Mouse (Mus musculus): ENCODE measurements around the gene Cers2. TPM values are rescaled to one million over a fixed set of nuclear protein-coding genes. Genes with fewer than 3 reads are reported as not detected.

The Cers2 gene
- polyA plus RNA-seq, 1 experiment from 2014 or later = 154 TPM

DNA sequence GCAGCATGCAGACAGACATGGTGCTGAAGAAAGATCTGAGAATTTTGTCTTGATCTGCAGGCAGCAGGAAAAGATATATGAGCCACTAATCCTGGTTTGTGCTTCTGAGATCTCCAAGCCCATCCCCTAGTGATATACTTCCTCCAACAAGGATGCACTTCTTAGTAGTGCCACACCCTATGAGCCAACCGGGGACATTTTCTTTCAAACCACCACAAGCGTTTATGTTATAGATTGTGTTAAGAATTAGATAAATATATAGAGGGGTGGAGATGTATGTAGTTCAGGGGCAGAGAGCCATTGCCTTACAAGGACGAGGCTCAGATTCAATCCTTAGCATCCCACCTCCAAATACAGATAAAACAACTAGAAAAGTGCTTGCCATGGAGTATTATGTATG lies 4.1 kb upstream of the Cers2 start:
- Histone ChIP-seq H3K4me1 (peaks cover 9% of the 10 kb centered on the region), H3K36me3 (no peaks in the 10 kb centered on the region), H3K9me3 (no peaks in the 10 kb centered on the region), H3K4me3 (no peak overlapping the region), H3K9ac (no peak overlapping the region), H3K27me3 (no peaks in the 10 kb centered on the region), H3K4me2 (no peak overlapping the region), H3K27ac (no peak overlapping the region)
- WGBS = 68% methylated on average over 3 of the region's 3 CpGs
- no peak for ATAC-seq (ENCODE audit: insufficient number of reproducible peaks, low FRiP score, low TSS enrichment, low read depth)

DNA sequence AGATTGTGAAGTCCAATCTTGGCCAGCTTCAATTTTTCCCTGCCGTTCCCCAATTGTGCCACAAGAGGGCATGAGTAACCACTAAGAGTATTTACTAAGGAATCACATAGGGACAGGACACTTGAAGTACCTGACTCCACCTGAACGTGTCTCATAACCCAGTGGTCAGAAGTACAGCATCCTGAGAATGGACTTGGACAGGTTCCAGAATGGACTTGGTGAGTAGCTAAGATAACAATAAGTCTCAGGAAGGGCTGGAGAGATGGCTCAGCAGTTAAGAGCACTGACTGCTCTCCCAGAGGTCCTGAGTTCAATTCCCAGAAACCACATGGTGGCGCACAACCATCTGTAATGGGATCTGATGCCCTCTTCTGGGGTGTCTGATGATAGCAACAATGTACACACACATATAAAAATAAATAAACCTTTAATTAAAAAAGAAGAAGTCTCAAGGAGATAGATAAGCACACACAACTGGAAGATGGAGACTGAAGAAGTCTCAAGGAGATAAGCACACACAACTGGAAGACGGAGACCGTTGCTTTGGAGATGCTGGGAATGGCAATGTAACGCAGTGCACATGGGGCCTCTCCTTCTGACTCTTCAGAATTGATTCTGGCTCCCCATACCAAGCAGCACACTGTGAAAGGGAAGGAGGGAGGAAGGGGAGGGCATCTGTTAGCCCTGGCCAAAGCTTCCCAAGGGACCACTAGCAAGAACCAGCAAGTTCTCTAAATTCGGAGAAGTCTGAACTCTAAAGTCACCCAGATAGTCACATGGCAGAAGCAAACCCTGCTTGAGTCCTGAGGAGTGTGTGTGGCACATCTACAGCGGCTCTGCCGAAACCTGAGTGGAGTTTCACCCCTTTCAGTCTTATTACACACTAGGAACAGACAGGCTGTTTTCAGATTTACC lies 3.4 kb upstream of the Cers2 start:
- no peak for ATAC-seq (ENCODE audit: insufficient number of reproducible peaks, low FRiP score, low TSS enrichment, low read depth)
- 65% methylated on average over 9 of the region's 9 CpGs for WGBS
- H3K4me1 ChIP-seq = peaks cover 13% of the 10 kb centered on the region
- no peak overlapping the region for H3K4me3 ChIP-seq
- no peaks in the 10 kb centered on the region for H3K27me3 ChIP-seq
- no peak overlapping the region for H3K9ac ChIP-seq
- no peak overlapping the region for H3K4me2 ChIP-seq
- no peaks in the 10 kb centered on the region for H3K36me3 ChIP-seq
- no peaks in the 10 kb centered on the region for H3K9me3 ChIP-seq
- H3K27ac ChIP-seq = no peak overlapping the region

DNA sequence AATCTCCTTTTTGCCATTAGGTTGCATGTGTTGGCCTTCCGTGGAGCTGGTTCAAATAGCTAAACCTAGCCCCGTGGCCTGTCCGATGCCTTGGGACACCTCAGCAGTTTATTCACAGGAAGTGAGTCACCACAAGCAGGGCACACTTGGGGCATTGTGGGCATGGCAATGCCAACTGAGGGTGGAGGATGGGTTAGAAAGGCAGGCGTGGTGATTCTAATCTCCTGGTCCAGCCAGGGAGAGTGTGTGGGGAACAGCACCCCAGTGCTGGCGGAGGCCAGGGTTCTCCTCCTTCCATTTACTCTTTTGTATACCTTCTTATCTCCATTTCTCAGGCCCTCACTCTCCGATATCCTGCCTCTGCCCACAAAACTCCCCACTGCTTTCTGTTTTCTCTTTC lies 2.0 kb upstream of the Cers2 start:
- no peak overlapping the region for H3K27ac ChIP-seq
- no peaks in the 10 kb centered on the region for H3K27me3 ChIP-seq
- ATAC-seq (ENCODE audit: insufficient number of reproducible peaks, low FRiP score, low TSS enrichment, low read depth) = no peak
- peaks cover 24% of the 10 kb centered on the region for H3K4me1 ChIP-seq
- 62% methylated on average over 6 of the region's 6 CpGs for WGBS
- no peak overlapping the region for H3K4me2 ChIP-seq
- H3K9me3 ChIP-seq = no peaks in the 10 kb centered on the region
- H3K4me3 ChIP-seq = no peak overlapping the region
- no peak overlapping the region for H3K9ac ChIP-seq
- no peaks in the 10 kb centered on the region for H3K36me3 ChIP-seq

GRCm38 (mm10) chr3:95313476-95313875 lies 1.1 kb upstream of the Cers2 start:
- no peaks in the 10 kb centered on the region for H3K9me3 ChIP-seq
- no peak overlapping the region for H3K9ac ChIP-seq
- peaks cover 29% of the 10 kb centered on the region for H3K4me1 ChIP-seq
- ATAC-seq (ENCODE audit: insufficient number of reproducible peaks, low FRiP score, low TSS enrichment, low read depth) = no peak
- peaks cover under 1% of the 10 kb centered on the region; the same call in 1 of the 2 replicates for H3K36me3 ChIP-seq
- H3K27ac ChIP-seq = no peak overlapping the region
- 46% methylated on average over 7 of the region's 7 CpGs for WGBS
- no peak overlapping the region for H3K4me2 ChIP-seq
- H3K27me3 ChIP-seq = no peaks in the 10 kb centered on the region
- no peak overlapping the region; the same call in 1 of the 2 replicates for H3K4me3 ChIP-seq

GRCm38 (mm10) chr3:95314075-95314474 lies 516 bp upstream of the Cers2 start:
- Histone ChIP-seq H3K27ac (peak overlapping the region; percentile 94; the same call in 1 of the 2 replicates), H3K9me3 (no peaks in the 10 kb centered on the region), H3K36me3 (peaks cover 4% of the 10 kb centered on the region; the same call in 1 of the 2 replicates), H3K9ac (no peak overlapping the region), H3K4me1 (peaks cover 35% of the 10 kb centered on the region), H3K4me2 (peak overlapping the region; percentile 67), H3K27me3 (no peaks in the 10 kb centered on the region), H3K4me3 (peak overlapping the region; percentile 94; the same call in 1 of the 2 replicates)
- no peak for ATAC-seq (ENCODE audit: insufficient number of reproducible peaks, low FRiP score, low TSS enrichment, low read depth)
- 66% methylated on average over 6 of the region's 6 CpGs for WGBS

DNA sequence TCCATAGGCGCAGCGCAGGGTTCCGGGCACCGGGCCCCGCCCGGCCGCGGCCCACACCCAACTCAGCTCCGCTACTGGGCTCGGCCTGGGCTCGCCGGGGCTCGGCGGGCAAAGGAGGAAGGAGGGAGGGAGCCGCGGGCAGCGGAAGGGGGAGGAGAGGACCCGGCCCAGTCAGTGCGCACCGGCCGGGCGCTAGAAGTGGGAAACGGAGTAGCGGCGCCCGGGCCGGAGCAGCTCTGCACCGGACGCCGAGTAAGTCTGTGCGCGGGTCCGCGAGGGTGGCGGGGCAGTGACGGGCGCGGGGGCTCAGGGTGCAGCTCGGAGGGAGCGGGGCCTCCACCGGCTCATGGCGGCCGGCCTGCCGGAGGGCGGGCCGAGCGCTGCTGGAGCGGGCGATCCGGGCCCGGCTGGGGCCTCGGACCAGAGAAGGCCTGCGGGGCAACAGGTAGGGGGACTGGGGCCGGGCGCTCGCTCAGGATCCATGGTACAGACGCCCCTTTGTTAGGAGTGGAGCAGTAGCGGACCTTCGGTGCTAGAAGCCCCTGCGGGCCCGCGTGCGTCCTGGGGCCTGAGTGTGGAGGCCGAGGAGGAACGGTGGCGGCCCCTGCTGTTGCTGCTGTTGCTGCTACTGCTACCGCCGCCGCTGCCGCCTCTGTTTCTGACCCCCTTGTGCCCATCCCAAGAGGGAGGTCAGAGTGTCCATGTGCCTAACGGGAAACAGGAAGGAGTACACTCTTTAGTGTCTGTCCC lies 678 bp downstream of the Cers2 start:
- peaks cover 9% of the 10 kb centered on the region for H3K36me3 ChIP-seq
- ATAC-seq (ENCODE audit: insufficient number of reproducible peaks, low FRiP score, low TSS enrichment, low read depth) = peak; percentile 92
- under 1% methylated on average over 68 of the region's 71 CpGs for WGBS
- H3K4me1 ChIP-seq = peaks cover 36% of the 10 kb centered on the region
- H3K27ac ChIP-seq = peak overlapping the region; percentile 94
- H3K9ac ChIP-seq = peak overlapping the region; percentile 97
- no peaks in the 10 kb centered on the region for H3K9me3 ChIP-seq
- peak overlapping the region; percentile 94 for H3K4me3 ChIP-seq
- peak overlapping the region; percentile 67 for H3K4me2 ChIP-seq
- no peaks in the 10 kb centered on the region for H3K27me3 ChIP-seq

DNA sequence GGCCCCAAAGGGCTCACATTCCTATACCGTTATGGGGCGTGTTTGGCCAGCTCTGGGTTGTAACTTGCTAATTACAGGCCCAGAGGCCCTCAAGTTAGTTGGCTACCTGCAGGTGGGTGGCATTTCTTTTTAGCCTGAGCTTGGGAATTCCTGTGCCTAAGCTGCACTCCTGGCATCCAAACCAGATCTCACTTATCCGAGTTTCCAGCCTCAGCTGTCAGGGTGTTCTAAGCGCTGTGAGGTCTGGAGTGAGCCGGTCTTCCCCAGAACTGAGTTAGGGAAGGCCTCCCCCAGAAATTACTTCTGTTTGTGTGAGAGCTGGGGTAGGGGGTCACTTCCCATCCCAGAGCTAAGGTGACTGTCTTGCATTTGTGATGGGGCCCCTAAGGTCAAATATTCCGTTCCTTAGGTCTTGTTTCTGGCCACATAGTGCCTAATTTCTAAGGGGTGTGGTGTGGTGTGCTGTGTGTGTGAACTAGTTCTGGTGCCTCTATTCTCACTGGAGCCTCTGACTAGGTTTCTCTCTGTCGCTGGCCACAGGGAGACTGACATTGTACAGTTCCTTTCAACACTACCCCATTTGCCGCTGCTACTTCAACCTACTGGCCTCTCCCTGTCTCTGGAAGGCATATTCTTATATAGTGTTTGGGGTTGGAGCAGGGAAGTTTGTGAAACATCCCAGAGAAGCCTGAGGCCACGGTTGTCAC lies 1.4 kb downstream of the Cers2 start:
- Histone ChIP-seq H3K9ac (peak overlapping the region; percentile 97), H3K27ac (peak overlapping the region; percentile 94), H3K4me2 (peak overlapping the region; percentile 67), H3K4me1 (peaks cover 36% of the 10 kb centered on the region), H3K9me3 (no peaks in the 10 kb centered on the region), H3K27me3 (no peaks in the 10 kb centered on the region), H3K36me3 (peaks cover 17% of the 10 kb centered on the region), H3K4me3 (peak overlapping the region; percentile 94)
- 11% methylated on average over 9 of the region's 9 CpGs for WGBS
- ATAC-seq (ENCODE audit: insufficient number of reproducible peaks, low FRiP score, low TSS enrichment, low read depth) = no peak

DNA sequence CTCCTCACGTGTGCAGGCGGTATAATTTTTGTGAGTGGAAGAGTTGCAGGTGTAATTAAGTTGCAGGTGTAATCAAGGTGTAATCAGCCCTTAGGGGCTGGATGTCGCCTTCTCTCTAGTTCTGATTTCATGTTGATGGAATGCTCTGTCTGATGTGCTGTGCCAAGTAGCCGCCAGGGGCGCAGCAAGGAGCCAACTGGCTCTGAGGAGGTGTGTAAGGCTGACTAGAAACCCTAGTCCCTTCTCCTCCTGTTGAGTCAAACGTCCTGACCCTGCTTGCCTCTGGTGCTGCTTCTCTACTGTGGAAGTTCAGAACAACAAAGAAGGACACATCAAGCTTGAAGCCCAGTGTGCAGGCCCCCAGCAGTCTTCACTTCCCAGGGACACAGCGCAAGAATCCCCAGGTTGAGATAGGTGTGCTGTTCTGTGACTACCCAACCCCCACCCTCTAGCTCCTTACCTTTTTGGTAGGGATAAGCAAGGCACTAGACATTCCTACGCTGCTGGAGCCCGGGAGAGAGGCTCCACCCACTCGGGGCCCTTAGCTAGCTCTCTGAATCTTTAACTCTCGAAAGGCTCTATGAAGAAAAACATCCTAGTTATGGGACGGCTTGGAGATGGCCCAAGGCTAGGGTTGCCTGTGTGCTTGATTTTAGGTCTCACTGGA lies 3.0 kb downstream of the Cers2 start:
- Histone ChIP-seq H3K36me3 (peaks cover 32% of the 10 kb centered on the region), H3K9ac (no peak overlapping the region), H3K9me3 (no peaks in the 10 kb centered on the region), H3K4me2 (peak overlapping the region; percentile 24), H3K4me1 (peaks cover 36% of the 10 kb centered on the region), H3K27me3 (no peaks in the 10 kb centered on the region), H3K27ac (peak overlapping the region; percentile 28; the same call in 1 of the 2 replicates), H3K4me3 (peak overlapping the region; percentile 8; the same call in 1 of the 2 replicates)
- ATAC-seq (ENCODE audit: insufficient number of reproducible peaks, low FRiP score, low TSS enrichment, low read depth) = no peak
- WGBS = 21% methylated on average over 12 of the region's 12 CpGs

GRCm38 (mm10) chr3:95318548-95318947 lies 4.0 kb downstream of the Cers2 start:
- no peak for ATAC-seq (ENCODE audit: insufficient number of reproducible peaks, low FRiP score, low TSS enrichment, low read depth)
- no peak overlapping the region for H3K4me3 ChIP-seq
- peak overlapping the region; percentile 27; the same call in 1 of the 2 replicates for H3K27ac ChIP-seq
- H3K4me1 ChIP-seq = peaks cover 36% of the 10 kb centered on the region
- peaks cover 41% of the 10 kb centered on the region for H3K36me3 ChIP-seq
- WGBS = 50% methylated on average over 6 of the region's 6 CpGs
- H3K27me3 ChIP-seq = no peaks in the 10 kb centered on the region
- no peak overlapping the region for H3K9ac ChIP-seq
- no peaks in the 10 kb centered on the region for H3K9me3 ChIP-seq
- no peak overlapping the region for H3K4me2 ChIP-seq

GRCm38 (mm10) chr3:95319110-95319509 lies 4.5 kb downstream of the Cers2 start:
- H3K36me3 ChIP-seq = peaks cover 47% of the 10 kb centered on the region
- WGBS = 68% methylated on average over 2 of the region's 2 CpGs
- H3K9ac ChIP-seq = no peak overlapping the region

More at GRCm38 (mm10) chr3:95319110-95319509, 4.5 kb downstream of the Cers2 start:
- H3K27me3 ChIP-seq = no peaks in the 10 kb centered on the region
- no peak for ATAC-seq (ENCODE audit: insufficient number of reproducible peaks, low FRiP score, low TSS enrichment, low read depth)
- H3K4me1 ChIP-seq = peaks cover 36% of the 10 kb centered on the region
- H3K4me3 ChIP-seq = no peak overlapping the region
- no peaks in the 10 kb centered on the region for H3K9me3 ChIP-seq
- no peak overlapping the region for H3K4me2 ChIP-seq
- no peak overlapping the region for H3K27ac ChIP-seq

Measured in limb, embryonic 15.5 days (tissue).